Mouse (Mus musculus): ENCODE results near the gene Lrrc9.

Gene Lrrc9

GRCm38 (mm10) chr12:72441839-72442576, at the start of gene Lrrc9:
TSS of gene Lrrc9 (plus strand) at chr12:72441866.
- peak; percentile 94 for DNase-seq (ENCODE audit: low read depth, low spot score)

- no peak for DNase-seq (ENCODE audit: low read depth, low spot score)
Measured at GRCm38 (mm10) chr12:72393046-72393805, 48.4 kb upstream of the Lrrc9 start.

- DNase-seq (ENCODE audit: low read depth, low spot score) = no peak
Measured at GRCm38 (mm10) chr12:72405031-72405430, 36.6 kb upstream of the Lrrc9 start.

- no peak for DNase-seq (ENCODE audit: low read depth, low spot score)
Measured at GRCm38 (mm10) chr12:72407146-72407545, 34.5 kb upstream of the Lrrc9 start.

GRCm38 (mm10) chr12:72407721-72408110, 34.0 kb upstream of the Lrrc9 start:
- DNase-seq (ENCODE audit: low read depth, low spot score) = no peak

- DNase-seq (ENCODE audit: low read depth, low spot score) = peak; percentile 58
Measured at GRCm38 (mm10) chr12:72408111-72408891, 33.4 kb upstream of the Lrrc9 start.

- no peak for DNase-seq (ENCODE audit: low read depth, low spot score)
Measured at GRCm38 (mm10) chr12:72408954-72409353, 32.7 kb upstream of the Lrrc9 start, which contains the start of gene Rtn1. TSS of gene Rtn1 (minus strand) at chr12:72409054.

GRCm38 (mm10) chr12:72417762-72418161, 23.9 kb upstream of the Lrrc9 start:
- DNase-seq (ENCODE audit: low read depth, low spot score) = peak; percentile 53

- DNase-seq (ENCODE audit: low read depth, low spot score) = peak; percentile 44
Measured at GRCm38 (mm10) chr12:72422681-72423080, 19.0 kb upstream of the Lrrc9 start.

- DNase-seq (ENCODE audit: low read depth, low spot score) = peak; percentile 83
Measured at GRCm38 (mm10) chr12:72427722-72428126, 13.9 kb upstream of the Lrrc9 start.

GRCm38 (mm10) chr12:72432209-72432608, 9.5 kb upstream of the Lrrc9 start:
- DNase-seq (ENCODE audit: low read depth, low spot score) = no peak

- DNase-seq (ENCODE audit: low read depth, low spot score) = no peak
Measured at GRCm38 (mm10) chr12:72433241-72433865, 8.3 kb upstream of the Lrrc9 start.

- DNase-seq (ENCODE audit: low read depth, low spot score) = no peak
Measured at GRCm38 (mm10) chr12:72437676-72438341, 3.9 kb upstream of the Lrrc9 start.

- DNase-seq (ENCODE audit: low read depth, low spot score) = no peak
Measured at GRCm38 (mm10) chr12:72438961-72439480, 2.6 kb upstream of the Lrrc9 start.

- no peak for DNase-seq (ENCODE audit: low read depth, low spot score)
Measured at GRCm38 (mm10) chr12:72453941-72454340, 12.3 kb downstream of the Lrrc9 start.

GRCm38 (mm10) chr12:72461191-72461893, 19.7 kb downstream of the Lrrc9 start:
- DNase-seq (ENCODE audit: low read depth, low spot score) = peak; percentile 28

- DNase-seq (ENCODE audit: low read depth, low spot score) = peak; percentile 82
Measured at GRCm38 (mm10) chr12:72461894-72462530, 20.3 kb downstream of the Lrrc9 start.

GRCm38 (mm10) chr12:72465826-72466501, 24.3 kb downstream of the Lrrc9 start:
- DNase-seq (ENCODE audit: low read depth, low spot score) = no peak

GRCm38 (mm10) chr12:72467269-72467668, 25.6 kb downstream of the Lrrc9 start:
- DNase-seq (ENCODE audit: low read depth, low spot score) = no peak

All from mesoderm, embryonic 11.5 days (tissue).